Mouse (Mus musculus) lung, postnatal 0 days (tissue): Measurements from ENCODE around the gene Pbp2.

Source experiments
- CTCF ChIP-seq: IDR thresholded peaks from 2 replicates; pipeline ENCODE4 v1.5.1; 2016; ENCODE audit warnings: antibody characterized with exemption, mild to moderate bottlenecking
- EP300 ChIP-seq: IDR thresholded peaks from 2 replicates; pipeline ENCODE4 v1.6.1; 2016; ENCODE audit warnings: antibody characterized with exemption, mild to moderate bottlenecking, control low read depth

DNA sequence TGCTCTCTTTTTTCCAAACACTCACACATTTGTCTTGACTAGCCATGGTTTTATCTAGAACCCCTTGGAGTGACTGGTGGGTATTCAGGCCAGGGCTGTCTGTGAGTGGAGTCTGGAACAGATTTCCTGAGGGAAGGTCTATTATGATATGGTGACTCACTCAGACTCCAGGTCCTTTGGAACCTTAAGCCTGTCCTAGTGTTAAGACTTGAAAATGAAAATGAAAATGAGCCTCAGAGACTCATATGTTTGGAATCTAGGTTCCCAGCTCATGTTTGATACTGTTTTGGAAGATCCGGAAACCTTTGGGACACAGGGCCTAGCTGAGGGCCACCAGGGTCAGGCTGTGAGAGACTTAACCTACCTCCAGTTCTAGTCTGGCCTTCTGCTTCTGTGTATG, 44.1 kb downstream of the Pbp2 start:
- no peak for TF ChIP-seq CTCF
- TF ChIP-seq EP300, result no peak
